Mouse (Mus musculus) hindbrain, embryonic 16.5 days (tissue): ENCODE data around the gene Anapc7. TPM values are rescaled to one million over a fixed set of nuclear protein-coding genes. Genes with fewer than 3 reads are reported as not detected.
"Not testable (repeated sequence)": the region's sequence is repeated elsewhere in the genome, so short reads cannot be mapped to it uniquely, and the experiment has no call there.

Experiments
- ATAC-seq: fragments of 200-750 bp; cut with Nextera tagmentation; 2 replicates; pipeline ENCODE4 v1.8.0; 2017; ENCODE audit warnings: moderate TSS enrichment, moderate library complexity
- H3K27ac ChIP-seq: fragments of 300-500 bp; sonication (generic); 2 replicates; pipeline ENCODE4 v1.5.1; 2014; ENCODE audit warnings: low read depth, mild to moderate bottlenecking, control low read depth, low read length, moderate library complexity
- H3K27me3 ChIP-seq: fragments of 300-500 bp; sonication (generic); replicated peaks from 2 replicates; pipeline ENCODE4 v1.6.1; 2014; ENCODE audit warnings: low read length; ENCODE audit not compliant: control insufficient read depth, insufficient read depth
- H3K36me3 ChIP-seq: fragments of 300-500 bp; sonication (generic); 2 replicates; pipeline ENCODE4 v1.6.1; 2014; ENCODE audit warnings: mild to moderate bottlenecking, low read length, moderate library complexity, mixed read lengths; ENCODE audit not compliant: control insufficient read depth, insufficient read depth
- H3K4me1 ChIP-seq: fragments of 300-500 bp; sonication (generic); 2 replicates; pipeline ENCODE4 v1.6.1; 2014; ENCODE audit warnings: low read depth, low read length; ENCODE audit not compliant: control insufficient read depth, insufficient read depth
- H3K4me2 ChIP-seq: fragments of 300-500 bp; sonication (generic); 2 replicates; pipeline ENCODE4 v1.6.1; 2014; ENCODE audit warnings: mild to moderate bottlenecking, low read length, control low read depth, moderate library complexity
- H3K4me3 ChIP-seq: fragments of 300-500 bp; sonication (generic); 2 replicates; pipeline ENCODE4 v1.5.1; 2014; ENCODE audit warnings: mild to moderate bottlenecking, low read length, control low read depth, moderate library complexity
- H3K9ac ChIP-seq: fragments of 300-500 bp; sonication (generic); 2 replicates; pipeline ENCODE4 v1.6.1; 2014; ENCODE audit warnings: low read depth, mild to moderate bottlenecking, control low read depth, low read length, moderate library complexity
- H3K9me3 ChIP-seq: fragments of 300-500 bp; sonication (generic); 2 replicates; pipeline ENCODE4 v1.6.1; 2014; ENCODE audit warnings: mild to moderate bottlenecking, low read length, moderate library complexity; ENCODE audit not compliant: control insufficient read depth
- WGBS: fragments of 180-500 bp; shearing (Covaris S2); extraction: QIAGEN DNeasy Blood & Tissue Kit; methylation state at CpG from one replicate; pipeline ENCODE4 v1.1.7; 2014; 5-methylcytosine and 5-hydroxymethylcytosine counted together
- polyA plus RNA-seq: library from polyadenylated mRNA; unstranded; fragments of >200 nt; fragmentation: Nextera tagmentation; extraction: Ambion mirVana; gene quantifications from 2 replicates; pipeline ENCODE4 v1.2.1, GENCODE M21; 2015

The Anapc7 gene
- polyA plus RNA-seq, 1 experiment from 2014 or later, result 47.3 TPM

GRCm38 (mm10) chr5:122420676-122421075 is 817 bp upstream of the Anapc7 start:
- not testable (repeated sequence) for H3K9me3 ChIP-seq, H3K27me3 ChIP-seq, H3K9ac ChIP-seq, H3K4me2 ChIP-seq, ATAC-seq, H3K27ac ChIP-seq, H3K36me3 ChIP-seq, H3K4me3 ChIP-seq
- peaks cover 12% of the 10 kb centered on the region for H3K4me1 ChIP-seq
- 73% methylated on average over 4 of the region's 4 CpGs for WGBS

DNA sequence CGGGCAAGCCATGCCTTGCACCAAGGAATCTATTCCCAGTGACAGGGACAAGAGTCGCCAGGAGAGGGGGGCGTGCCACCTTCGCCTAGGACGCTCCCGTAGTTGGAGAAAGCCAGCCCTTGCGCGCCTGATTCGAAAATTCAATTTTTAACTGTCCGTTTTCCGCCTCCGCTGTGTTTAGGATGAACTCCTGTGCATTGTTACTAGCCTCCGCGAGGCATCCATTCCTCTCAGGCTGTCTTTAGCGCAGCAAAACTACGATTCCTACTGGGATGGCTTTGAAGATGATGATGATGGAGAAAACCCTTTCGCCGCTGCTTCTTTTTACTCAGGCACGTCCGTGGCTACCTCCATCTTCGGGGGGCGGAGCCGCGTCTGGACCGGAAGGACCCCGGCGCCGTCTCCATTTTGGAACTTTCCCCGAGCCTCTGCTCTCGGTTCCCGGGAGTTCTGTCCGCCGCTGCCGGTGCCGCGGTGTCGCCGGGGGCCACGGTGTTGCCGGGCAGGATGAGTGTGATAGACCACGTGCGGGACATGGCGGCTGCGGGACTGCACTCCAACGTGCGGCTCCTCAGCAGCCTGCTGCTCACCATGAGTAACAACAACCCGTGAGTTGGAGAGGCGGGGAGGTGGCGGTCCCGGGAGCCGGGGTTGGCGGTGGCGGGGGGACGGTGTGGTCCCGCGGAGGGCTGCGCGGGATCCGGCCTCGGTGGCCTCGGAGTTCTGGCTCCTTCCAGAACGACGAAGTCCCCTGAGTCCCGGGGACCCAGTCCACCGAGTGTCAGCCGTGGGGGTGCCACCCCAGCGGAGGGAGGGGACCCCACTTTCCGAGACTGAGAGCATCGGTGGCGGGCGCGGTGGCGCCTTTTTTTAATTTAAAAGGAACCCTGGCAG is 825 bp downstream of the Anapc7 start:
- no peaks in the 10 kb centered on the region for H3K36me3 ChIP-seq
- H3K9ac ChIP-seq, result peak overlapping the region; percentile 94
- H3K27ac ChIP-seq, result peak overlapping the region; percentile 95
- peak overlapping the region; percentile 96 for H3K4me3 ChIP-seq
- H3K27me3 ChIP-seq, result no peaks in the 10 kb centered on the region
- peak; percentile 95 for ATAC-seq
- H3K4me2 ChIP-seq, result peak overlapping the region; percentile 74
- no peaks in the 10 kb centered on the region for H3K9me3 ChIP-seq
- under 1% methylated on average over 72 of the region's 73 CpGs for WGBS
- H3K4me1 ChIP-seq, result peaks cover 12% of the 10 kb centered on the region

DNA sequence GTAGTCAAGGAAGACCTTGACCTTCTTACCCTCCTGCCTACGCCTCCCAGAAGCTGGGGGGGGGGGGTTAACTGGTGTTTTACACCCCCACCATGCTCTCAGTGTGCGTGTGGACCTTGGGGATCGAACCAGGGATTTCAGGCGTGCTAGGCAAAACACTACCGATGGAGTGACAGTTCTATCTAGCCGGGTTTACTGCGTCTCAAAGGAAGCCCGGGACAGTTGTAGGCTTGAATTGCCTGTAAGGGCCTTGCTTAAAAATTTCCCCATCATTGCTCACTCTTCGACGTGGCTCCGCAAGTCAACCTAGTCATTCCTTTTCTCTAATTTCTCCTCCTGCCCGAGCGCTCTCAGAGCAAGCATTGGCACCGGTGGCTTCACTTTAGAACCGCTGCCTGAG is 1.6 kb downstream of the Anapc7 start:
- 36% methylated on average over 13 of the region's 15 CpGs for WGBS
- no peaks in the 10 kb centered on the region for H3K27me3 ChIP-seq
- peaks cover 2% of the 10 kb centered on the region for H3K36me3 ChIP-seq
- no peak for ATAC-seq
- peaks cover 12% of the 10 kb centered on the region for H3K4me1 ChIP-seq
- peak overlapping the region; percentile 96 for H3K4me3 ChIP-seq
- H3K9me3 ChIP-seq, result no peaks in the 10 kb centered on the region
- H3K9ac ChIP-seq, result peak overlapping the region; percentile 94
- no peak overlapping the region for H3K27ac ChIP-seq
- H3K4me2 ChIP-seq, result peak overlapping the region; percentile 67

GRCm38 (mm10) chr5:122425550-122425949 is 4.1 kb downstream of the Anapc7 start:
- Histone ChIP-seq H3K27ac (no peak overlapping the region), H3K4me2 (no peak overlapping the region), H3K9me3 (no peaks in the 10 kb centered on the region), H3K27me3 (no peaks in the 10 kb centered on the region), H3K36me3 (peaks cover 12% of the 10 kb centered on the region), H3K4me3 (no peak overlapping the region), H3K9ac (no peak overlapping the region), H3K4me1 (peaks cover 12% of the 10 kb centered on the region)
- ATAC-seq, result no peak
- WGBS, result 75% methylated on average over 2 of the region's 2 CpGs

DNA sequence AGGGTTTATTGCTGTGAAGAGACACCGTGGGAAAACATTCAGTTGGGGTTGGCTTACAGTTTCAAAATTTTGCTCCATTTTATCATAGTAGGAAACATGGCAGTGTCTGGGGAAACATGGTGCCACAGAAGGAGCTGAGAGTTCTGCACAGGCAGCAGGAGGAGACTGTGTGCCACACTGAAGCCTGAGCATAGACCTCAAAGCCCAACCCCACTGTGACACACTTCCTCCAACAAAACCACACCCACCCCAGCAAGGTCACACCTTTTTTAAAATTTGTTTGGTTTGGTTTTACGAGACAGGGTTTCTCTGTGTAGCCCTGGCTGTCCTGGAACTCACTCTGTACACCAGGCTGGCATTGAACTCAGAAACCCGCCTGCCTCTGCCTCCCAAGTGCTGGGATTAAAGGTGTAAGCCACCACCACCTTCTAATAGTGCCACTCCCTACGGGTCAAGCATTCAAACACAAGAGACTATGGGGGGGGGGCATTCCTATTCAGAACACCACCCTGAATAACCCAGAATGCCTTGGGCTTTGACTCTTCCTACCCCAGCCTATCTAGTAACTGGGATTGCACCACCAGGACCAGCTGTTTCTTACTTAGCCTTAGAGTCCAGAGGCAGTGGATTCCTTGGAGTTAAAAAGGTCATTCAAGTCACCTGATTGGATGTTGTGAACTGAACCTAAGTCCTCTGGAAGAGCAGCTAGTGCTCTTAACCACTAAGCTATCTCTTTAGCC is 8.7 kb downstream of the Anapc7 start:
- Histone ChIP-seq H3K4me1 (no peaks in the 10 kb centered on the region), H3K4me2 (no peak overlapping the region), H3K27ac (no peak overlapping the region), H3K36me3 (peaks cover 42% of the 10 kb centered on the region), H3K4me3 (no peak overlapping the region), H3K27me3 (no peaks in the 10 kb centered on the region), H3K9ac (no peak overlapping the region), H3K9me3 (no peaks in the 10 kb centered on the region)
- no peak for ATAC-seq
- 95% methylated on average over 4 of the region's 4 CpGs for WGBS

DNA sequence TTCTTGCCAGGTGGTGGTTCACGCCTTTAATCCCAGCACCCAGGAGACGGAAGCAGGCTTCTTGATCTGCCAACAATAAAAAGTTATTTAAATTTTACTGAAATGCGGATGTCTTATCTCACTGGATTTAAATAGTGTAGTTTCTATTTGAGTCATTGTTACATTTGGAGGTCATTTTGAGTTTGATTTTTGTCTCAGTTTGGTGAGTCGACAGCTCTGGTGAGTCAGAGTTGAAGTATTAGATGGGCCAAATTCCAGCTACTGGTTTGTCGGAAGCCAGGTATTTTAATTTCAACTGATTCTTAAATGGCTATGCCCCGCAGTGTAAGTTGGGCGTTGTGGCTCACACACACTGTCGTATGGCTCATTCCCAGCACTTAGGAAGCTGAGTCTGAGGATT is 9.7 kb downstream of the Anapc7 start:
- no peak overlapping the region for H3K4me2 ChIP-seq
- no peak overlapping the region for H3K9ac ChIP-seq
- no peaks in the 10 kb centered on the region for H3K27me3 ChIP-seq
- ATAC-seq, result no peak
- no peak overlapping the region for H3K27ac ChIP-seq
- peaks cover 49% of the 10 kb centered on the region for H3K36me3 ChIP-seq
- H3K4me3 ChIP-seq, result no peak overlapping the region
- 95% methylated on average over 8 of the region's 8 CpGs for WGBS
- no peaks in the 10 kb centered on the region for H3K9me3 ChIP-seq
- no peaks in the 10 kb centered on the region for H3K4me1 ChIP-seq

- H3K27me3 ChIP-seq, result no peaks in the 10 kb centered on the region
- 73% methylated on average over 4 of the region's 4 CpGs for WGBS
- H3K4me1 ChIP-seq, result no peaks in the 10 kb centered on the region
Observed at GRCm38 (mm10) chr5:122434541-122434940, 13.0 kb downstream of the Anapc7 start.

DNA sequence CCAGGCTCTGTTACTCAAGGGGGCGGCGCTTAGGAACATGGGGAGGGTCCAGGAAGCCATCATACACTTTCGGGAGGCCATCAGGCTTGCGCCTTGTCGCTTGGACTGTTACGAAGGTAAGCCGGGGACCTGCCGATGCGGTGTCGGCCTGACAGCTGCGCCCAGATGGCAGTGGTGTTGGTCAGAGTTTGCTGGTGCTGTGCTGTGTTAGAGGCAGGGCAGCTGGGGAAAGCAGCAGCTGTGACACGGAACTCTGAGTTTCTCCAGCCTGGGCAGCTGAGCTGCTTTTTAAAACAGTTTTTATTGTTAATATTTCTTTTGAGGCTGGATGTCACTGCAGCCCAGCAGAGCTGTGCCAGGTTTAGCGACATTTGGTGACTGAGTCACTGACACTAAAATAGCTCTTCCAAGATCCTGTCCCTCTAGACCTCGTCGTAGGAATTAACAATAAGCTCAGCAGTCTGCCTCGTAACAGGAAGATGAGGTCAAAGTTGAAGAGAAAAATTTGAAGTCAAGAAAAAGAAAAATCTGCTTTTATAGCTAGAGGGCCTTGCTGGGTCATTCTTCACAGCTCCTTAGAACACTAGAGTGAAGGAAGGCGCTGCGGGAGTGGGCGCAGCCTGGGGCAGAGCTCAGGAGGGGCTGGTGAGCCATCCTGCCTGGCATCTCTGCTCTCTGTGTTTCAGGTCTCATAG is 18.1 kb downstream of the Anapc7 start:
- no peak overlapping the region for H3K4me3 ChIP-seq
- no peak for ATAC-seq
- WGBS, result 91% methylated on average over 19 of the region's 19 CpGs
- no peak overlapping the region for H3K4me2 ChIP-seq
- H3K9me3 ChIP-seq, result no peaks in the 10 kb centered on the region
- no peaks in the 10 kb centered on the region for H3K27me3 ChIP-seq
- H3K9ac ChIP-seq, result no peak overlapping the region
- H3K36me3 ChIP-seq, result peaks cover 68% of the 10 kb centered on the region
- H3K27ac ChIP-seq, result no peak overlapping the region
- H3K4me1 ChIP-seq, result no peaks in the 10 kb centered on the region

More at GRCm38 (mm10) chr5:122434541-122434940, 13.0 kb downstream of the Anapc7 start:
- ATAC-seq, result no peak
- Histone ChIP-seq H3K4me3 (no peak overlapping the region), H3K9ac (no peak overlapping the region), H3K36me3 (peaks cover 68% of the 10 kb centered on the region), H3K4me2 (no peak overlapping the region), H3K27ac (no peak overlapping the region), H3K9me3 (no peaks in the 10 kb centered on the region)
